Comparison of ENCODE assay signal across 7 mouse cellular contexts in genomic region chr10:30810247-30810966, GRCm38 (mm10). TPM values are rescaled to one million over a fixed set of nuclear protein-coding genes. Genes with fewer than 3 reads are reported as not detected.
A peak's percentile ranks its signal among the peaks of the same experiment; 100 is the strongest.
DNase-seq lines count a peak whose midpoint lies in the region; ATAC-seq and TF ChIP-seq lines count a peak whose summit lies in the region.

No protein-coding gene starts in this region.

- H3K27ac ChIP-seq in hindbrain, embryonic 10.5 days: no peak overlapping the region
- H3K27ac ChIP-seq in limb, embryonic 15.5 days: no peak overlapping the region

- DNase-seq in G1E (ENCODE audit: low spot score) (no peak), adipocyte (ENCODE audit: low spot score) (peak; percentile 92)
- DNase-seq in hindbrain, embryonic 10.5 days (ENCODE audit: low spot score): no peak
- no peak for DNase-seq in layer of hippocampus, adult 8-10 months (ENCODE audit: low spot score in 2 of 2)

- peak overlapping the region; percentile 55 for H3K4me3 ChIP-seq in G1E (ENCODE audit: low read depth, low read length)
- H3K4me3 ChIP-seq in erythroblast, embryonic 14.5 days (replicated peaks): peak overlapping the region; percentile 61
- H3K4me3 ChIP-seq in hindbrain, embryonic 10.5 days: peak overlapping the region; percentile 44
- H3K4me3 ChIP-seq in limb, embryonic 15.5 days: peak overlapping the region; percentile 44

- H3K36me3 ChIP-seq in G1E (replicated peaks): no peaks in the 10 kb centered on the region
- H3K36me3 ChIP-seq in erythroblast, embryonic 14.5 days (ENCODE audit: control insufficient read depth): no peaks in the 10 kb centered on the region
- no peaks in the 10 kb centered on the region for H3K36me3 ChIP-seq in hindbrain, embryonic 10.5 days
- H3K36me3 ChIP-seq in limb, embryonic 15.5 days: no peaks in the 10 kb centered on the region

- 43% methylated on average over 9 of the region's 9 CpGs for WGBS in hindbrain, embryonic 10.5 days
- WGBS in limb, embryonic 15.5 days: 34% methylated on average over 9 of the region's 9 CpGs

- peaks cover 5% of the 10 kb centered on the region for H3K9me3 ChIP-seq in G1E (replicated peaks)
- peaks cover 3% of the 10 kb centered on the region for H3K9me3 ChIP-seq in erythroblast, embryonic 14.5 days (ENCODE audit: control insufficient read depth, low read length)
- H3K9me3 ChIP-seq in hindbrain, embryonic 10.5 days: no peaks in the 10 kb centered on the region
- H3K9me3 ChIP-seq in limb, embryonic 15.5 days: no peaks in the 10 kb centered on the region

- TF ChIP-seq CTCF in G1E (IDR thresholded peaks at IDR 0.05; ENCODE audit: low read depth, low read length): no peak

- peak overlapping the region; percentile 39; the same call in 1 of the 2 replicates for H3K9ac ChIP-seq in limb, embryonic 15.5 days

- H3K27me3 ChIP-seq in G1E (ENCODE audit: insufficient read depth, low read length): no peaks in the 10 kb centered on the region
- H3K27me3 ChIP-seq in erythroblast, embryonic 14.5 days (ENCODE audit: control insufficient read depth): peaks cover 16% of the 10 kb centered on the region
- no peaks in the 10 kb centered on the region for H3K27me3 ChIP-seq in hindbrain, embryonic 10.5 days (ENCODE audit: insufficient read depth, poor library complexity, severe bottlenecking)
- H3K27me3 ChIP-seq in limb, embryonic 15.5 days: no peaks in the 10 kb centered on the region

- peaks cover 7% of the 10 kb centered on the region; the same call in 1 of the 2 replicates for H3K4me1 ChIP-seq in G1E (ENCODE audit: insufficient read depth, low read depth, low read length)
- H3K4me1 ChIP-seq in erythroblast, embryonic 14.5 days (ENCODE audit: control insufficient read depth): peaks cover 20% of the 10 kb centered on the region
- H3K4me1 ChIP-seq in hindbrain, embryonic 10.5 days (replicated peaks): peaks cover 3% of the 10 kb centered on the region; the same call in 1 of the 2 replicates
- no peaks in the 10 kb centered on the region for H3K4me1 ChIP-seq in limb, embryonic 15.5 days

- H3K4me2 ChIP-seq in limb, embryonic 15.5 days: peak overlapping the region; percentile 37

- ATAC-seq in G1E (ENCODE audit: extremely low read depth, insufficient number of reproducible peaks, low FRiP score, poor library complexity, severe bottlenecking): peak; percentile 16; the same call in 1 of the 2 replicates
- ATAC-seq in limb, embryonic 15.5 days (ENCODE audit: insufficient number of reproducible peaks, low FRiP score, low TSS enrichment, low read depth): no peak
- 0 out of 2 replicates have a peak, but pooled peaks have one; percentile 6 for ATAC-seq in monocyte, adult 5-6 weeks (replicated peaks; ENCODE audit: insufficient number of reproducible peaks, low FRiP score, low TSS enrichment, poor library complexity, severe bottlenecking)

RNA-seq across cellular contexts. Expression of gene Ncoa7, which starts 7.3 kb away (rescaled TPM):
- total RNA-seq in G1E (2014; fragmentation: Nextera tagmentation) (36.2 and 50.1 TPM in 2 replicates), G1E (2017) (15.4 and 16.6 TPM in 2 replicates)
- 16.3 and 18.0 TPM in 2 replicates for polyA plus RNA-seq in G1E (2012)
- polyA plus RNA-seq in erythroblast, embryonic 14.5 days (2012): 2.8 and 4.3 TPM in 2 replicates
- 6.8 and 7.0 TPM in 2 replicates for polyA plus RNA-seq in hindbrain, embryonic 10.5 days (2016; fragmentation: Nextera tagmentation; extraction: Ambion mirVana)
- 6.4 and 6.9 TPM in 2 replicates for polyA plus RNA-seq in limb, embryonic 15.5 days (2015; fragmentation: Nextera tagmentation; extraction: Ambion mirVana)
- 13.8 to 20.5 TPM (median 15.5 TPM) in 3 replicates for total RNA-seq in monocyte, adult 5-6 weeks (2017)
- total RNA-seq in layer of hippocampus, adult 8-10 months (2022): 100 to 1,000 TPM in 2 of 4 experiments, 10 to 100 TPM in 2; 75.7 to 112 (median 99.1) TPM

RNA-seq across cellular contexts. Expression of gene Hey2, which starts 32.2 kb away (rescaled TPM):
- total RNA-seq in G1E (2014; fragmentation: Nextera tagmentation): not detected in 2 replicates
- 0.44 and 0.52 TPM in 2 replicates for total RNA-seq in G1E (2017)
- polyA plus RNA-seq in G1E (2012): 0.02 TPM in 1 of 2 replicates, not detected in the other
- 0.07 and 0.10 TPM in 2 replicates for polyA plus RNA-seq in erythroblast, embryonic 14.5 days (2012)
- 4.4 and 6.0 TPM in 2 replicates for polyA plus RNA-seq in hindbrain, embryonic 10.5 days (2016; fragmentation: Nextera tagmentation; extraction: Ambion mirVana)
- polyA plus RNA-seq in limb, embryonic 15.5 days (2015; fragmentation: Nextera tagmentation; extraction: Ambion mirVana): 3.3 and 3.8 TPM in 2 replicates
- not detected in 3 replicates for total RNA-seq in monocyte, adult 5-6 weeks (2017)
- total RNA-seq in layer of hippocampus, adult 8-10 months (2022): 1 to 10 TPM; 6.6 to 7.5 (median 7.1) TPM
